Mouse (Mus musculus): ENCODE measurements around the gene Fxyd7. TPM values are rescaled to one million over a fixed set of nuclear protein-coding genes. Genes with fewer than 3 reads are reported as not detected.
A peak's percentile ranks its signal among the peaks of the same experiment; 100 is the strongest.

The Fxyd7 gene
- polyA plus RNA-seq, 1 experiment from 2014 or later, result 1.6 TPM

GRCm38 (mm10) chr7:31039011-31039410 lies 12.3 kb downstream of the Fxyd7 start:
- H3K4me3 ChIP-seq (ENCODE audit: control insufficient read depth in 1 of 2, insufficient read depth in 1 of 2, low read depth in 1 of 2, low read length in 2 of 2), result no peak overlapping the region
- peaks cover 30% of the 10 kb centered on the region; the same call in 1 of the 2 replicates for H3K27me3 ChIP-seq (ENCODE audit: control insufficient read depth, insufficient read depth, low read length)
- H3K9me3 ChIP-seq (ENCODE audit: control insufficient read depth, low read length), result no peaks in the 10 kb centered on the region
- no peak overlapping the region for H3K27ac ChIP-seq (replicated peaks in 1 of 2; ENCODE audit: control insufficient read depth in 1 of 2, insufficient read depth in 1 of 2, low read depth in 2 of 2, low read length in 2 of 2)
- no peak overlapping the region for H3K9ac ChIP-seq (ENCODE audit: low read length)
- no peak overlapping the region for H3K4me2 ChIP-seq (ENCODE audit: low read length)
- no peaks in the 10 kb centered on the region for H3K36me3 ChIP-seq (ENCODE audit: control insufficient read depth, insufficient read depth, low read length)
- H3K4me1 ChIP-seq (ENCODE audit: control insufficient read depth in 2 of 2, insufficient read depth in 2 of 2, low read length in 2 of 2), result peaks cover 6 to 9% of the 10 kb centered on the region in 2 experiments; a peak in 3 of 4 replicates
- 84% methylated on average over 4 of the region's 4 CpGs for WGBS
- ATAC-seq (ENCODE audit: insufficient number of reproducible peaks, insufficient read depth, low FRiP score, low read depth), result no peak

GRCm38 (mm10) chr7:31037675-31038074 lies 13.6 kb downstream of the Fxyd7 start:
- no peak overlapping the region for H3K27ac ChIP-seq (replicated peaks in 1 of 2; ENCODE audit: control insufficient read depth in 1 of 2, insufficient read depth in 1 of 2, low read depth in 2 of 2, low read length in 2 of 2)
- H3K4me2 ChIP-seq (ENCODE audit: low read length), result no peak overlapping the region
- no peak overlapping the region for H3K4me3 ChIP-seq (ENCODE audit: control insufficient read depth in 1 of 2, insufficient read depth in 1 of 2, low read depth in 1 of 2, low read length in 2 of 2)
- no peak for ATAC-seq (ENCODE audit: insufficient number of reproducible peaks, insufficient read depth, low FRiP score, low read depth)
- no peaks in the 10 kb centered on the region for H3K36me3 ChIP-seq (ENCODE audit: control insufficient read depth, insufficient read depth, low read length)
- H3K4me1 ChIP-seq (ENCODE audit: control insufficient read depth in 2 of 2, insufficient read depth in 2 of 2, low read length in 2 of 2), result peaks cover 5 to 12% of the 10 kb centered on the region in 2 experiments; a peak in 3 of 4 replicates
- H3K9me3 ChIP-seq (ENCODE audit: control insufficient read depth, low read length), result no peaks in the 10 kb centered on the region
- 70% methylated on average over 2 of the region's 2 CpGs for WGBS
- peaks cover 20% of the 10 kb centered on the region; the same call in 1 of the 2 replicates for H3K27me3 ChIP-seq (ENCODE audit: control insufficient read depth, insufficient read depth, low read length)
- H3K9ac ChIP-seq (ENCODE audit: low read length), result no peak overlapping the region

- no peak overlapping the region for H3K4me2 ChIP-seq (ENCODE audit: low read length)
- H3K27ac ChIP-seq (replicated peaks in 1 of 2; ENCODE audit: control insufficient read depth in 1 of 2, insufficient read depth in 1 of 2, low read depth in 2 of 2, low read length in 2 of 2), result no peak overlapping the region
- H3K36me3 ChIP-seq (ENCODE audit: control insufficient read depth, insufficient read depth, low read length), result no peaks in the 10 kb centered on the region
- no peak for ATAC-seq (ENCODE audit: insufficient number of reproducible peaks, insufficient read depth, low FRiP score, low read depth)
- H3K9me3 ChIP-seq (ENCODE audit: control insufficient read depth, low read length), result no peaks in the 10 kb centered on the region
- H3K27me3 ChIP-seq (ENCODE audit: control insufficient read depth, insufficient read depth, low read length), result peaks cover 12% of the 10 kb centered on the region; the same call in 1 of the 2 replicates
- no peak overlapping the region for H3K9ac ChIP-seq (ENCODE audit: low read length)
- H3K4me1 ChIP-seq (ENCODE audit: control insufficient read depth in 2 of 2, insufficient read depth in 2 of 2, low read length in 2 of 2), result peaks cover 2 to 6% of the 10 kb centered on the region in 2 experiments; a peak in 2 of 4 replicates
- H3K4me3 ChIP-seq (ENCODE audit: control insufficient read depth in 1 of 2, insufficient read depth in 1 of 2, low read depth in 1 of 2, low read length in 2 of 2), result no peak overlapping the region
- WGBS, result 74% methylated on average over 7 of the region's 7 CpGs
Measured at GRCm38 (mm10) chr7:31036917-31037316, 14.3 kb downstream of the Fxyd7 start.

GRCm38 (mm10) chr7:31035291-31035690 lies 16.0 kb downstream of the Fxyd7 start:
- Histone ChIP-seq H3K4me2 (ENCODE audit: low read length) (no peak overlapping the region), H3K9me3 (ENCODE audit: control insufficient read depth, low read length) (no peaks in the 10 kb centered on the region), H3K4me3 (ENCODE audit: control insufficient read depth in 1 of 2, insufficient read depth in 1 of 2, low read depth in 1 of 2, low read length in 2 of 2) (no peak overlapping the region), H3K4me1 (ENCODE audit: control insufficient read depth in 2 of 2, insufficient read depth in 2 of 2, low read length in 2 of 2) (peaks cover 0 to 3% of the 10 kb centered on the region in 2 experiments; a peak in 2 of 4 replicates), H3K27ac (replicated peaks in 1 of 2; ENCODE audit: control insufficient read depth in 1 of 2, insufficient read depth in 1 of 2, low read depth in 2 of 2, low read length in 2 of 2) (no peak overlapping the region), H3K36me3 (ENCODE audit: control insufficient read depth, insufficient read depth, low read length) (no peaks in the 10 kb centered on the region), H3K9ac (ENCODE audit: low read length) (no peak overlapping the region), H3K27me3 (ENCODE audit: control insufficient read depth, insufficient read depth, low read length) (0 out of 2 replicates have a peak, but pooled peaks cover 2% of the 10 kb centered on the region)
- ATAC-seq (ENCODE audit: insufficient number of reproducible peaks, insufficient read depth, low FRiP score, low read depth), result no peak
- 67% methylated on average over 11 of the region's 11 CpGs for WGBS

GRCm38 (mm10) chr7:31034789-31035188 lies 16.5 kb downstream of the Fxyd7 start:
- ATAC-seq (ENCODE audit: insufficient number of reproducible peaks, insufficient read depth, low FRiP score, low read depth), result no peak
- no peak overlapping the region for H3K4me3 ChIP-seq (ENCODE audit: control insufficient read depth in 1 of 2, insufficient read depth in 1 of 2, low read depth in 1 of 2, low read length in 2 of 2)
- H3K27ac ChIP-seq (replicated peaks in 1 of 2; ENCODE audit: control insufficient read depth in 1 of 2, insufficient read depth in 1 of 2, low read depth in 2 of 2, low read length in 2 of 2), result no peak overlapping the region
- peaks cover 0 to 3% of the 10 kb centered on the region in 2 experiments; a peak in 2 of 4 replicates for H3K4me1 ChIP-seq (ENCODE audit: control insufficient read depth in 2 of 2, insufficient read depth in 2 of 2, low read length in 2 of 2)
- no peak overlapping the region for H3K4me2 ChIP-seq (ENCODE audit: low read length)
- H3K27me3 ChIP-seq (ENCODE audit: control insufficient read depth, insufficient read depth, low read length), result no peaks in the 10 kb centered on the region
- H3K9ac ChIP-seq (ENCODE audit: low read length), result no peak overlapping the region
- WGBS, result 59% methylated on average over 11 of the region's 11 CpGs
- no peaks in the 10 kb centered on the region for H3K9me3 ChIP-seq (ENCODE audit: control insufficient read depth, low read length)
- no peaks in the 10 kb centered on the region for H3K36me3 ChIP-seq (ENCODE audit: control insufficient read depth, insufficient read depth, low read length)

- H3K27me3 ChIP-seq (ENCODE audit: control insufficient read depth, insufficient read depth, low read length), result no peaks in the 10 kb centered on the region
- ATAC-seq (ENCODE audit: insufficient number of reproducible peaks, insufficient read depth, low FRiP score, low read depth), result no peak
- no peak overlapping the region for H3K4me2 ChIP-seq (ENCODE audit: low read length)
- 64% methylated on average over 9 of the region's 9 CpGs for WGBS
- H3K4me1 ChIP-seq (ENCODE audit: control insufficient read depth in 2 of 2, insufficient read depth in 2 of 2, low read length in 2 of 2), result peaks cover 0 to 3% of the 10 kb centered on the region in 2 experiments; a peak in 2 of 4 replicates
- no peaks in the 10 kb centered on the region for H3K9me3 ChIP-seq (ENCODE audit: control insufficient read depth, low read length)
- no peak overlapping the region for H3K4me3 ChIP-seq (ENCODE audit: control insufficient read depth in 1 of 2, insufficient read depth in 1 of 2, low read depth in 1 of 2, low read length in 2 of 2)
- H3K9ac ChIP-seq (ENCODE audit: low read length), result no peak overlapping the region
- no peaks in the 10 kb centered on the region for H3K36me3 ChIP-seq (ENCODE audit: control insufficient read depth, insufficient read depth, low read length)
- H3K27ac ChIP-seq (replicated peaks in 1 of 2; ENCODE audit: control insufficient read depth in 1 of 2, insufficient read depth in 1 of 2, low read depth in 2 of 2, low read length in 2 of 2), result 0 out of 4 replicates have a peak overlapping the region, but pooled peaks of 1 of the 2 experiments have one; percentile 26
Measured at GRCm38 (mm10) chr7:31033409-31034165, 17.7 kb downstream of the Fxyd7 start.

- no peak overlapping the region for H3K4me2 ChIP-seq (ENCODE audit: low read length)
- 79% methylated on average over 7 of the region's 7 CpGs for WGBS
- no peak overlapping the region for H3K4me3 ChIP-seq (ENCODE audit: control insufficient read depth in 1 of 2, insufficient read depth in 1 of 2, low read depth in 1 of 2, low read length in 2 of 2)
- no peak overlapping the region for H3K9ac ChIP-seq (ENCODE audit: low read length)
- no peaks in the 10 kb centered on the region for H3K27me3 ChIP-seq (ENCODE audit: control insufficient read depth, insufficient read depth, low read length)
- H3K4me1 ChIP-seq (ENCODE audit: control insufficient read depth in 2 of 2, insufficient read depth in 2 of 2, low read length in 2 of 2), result peaks cover 0 to 3% of the 10 kb centered on the region in 2 experiments; a peak in 2 of 4 replicates
- H3K36me3 ChIP-seq (ENCODE audit: control insufficient read depth, insufficient read depth, low read length), result no peaks in the 10 kb centered on the region
- no peak overlapping the region for H3K27ac ChIP-seq (replicated peaks in 1 of 2; ENCODE audit: control insufficient read depth in 1 of 2, insufficient read depth in 1 of 2, low read depth in 2 of 2, low read length in 2 of 2)
- no peak for ATAC-seq (ENCODE audit: insufficient number of reproducible peaks, insufficient read depth, low FRiP score, low read depth)
- H3K9me3 ChIP-seq (ENCODE audit: control insufficient read depth, low read length), result no peaks in the 10 kb centered on the region
Measured at GRCm38 (mm10) chr7:31031731-31032130, 19.5 kb downstream of the Fxyd7 start.
